Mouse (Mus musculus) right cerebral cortex, postnatal 25 days (tissue): ENCODE data around the gene Med6.
A peak's percentile ranks its signal among the peaks of the same experiment; 100 is the strongest.

ENCODE experiments used
- DNase-seq: peaks from one replicate; pipeline ENCODE4 v3.0.0; 2022

Med6 gene

DNA sequence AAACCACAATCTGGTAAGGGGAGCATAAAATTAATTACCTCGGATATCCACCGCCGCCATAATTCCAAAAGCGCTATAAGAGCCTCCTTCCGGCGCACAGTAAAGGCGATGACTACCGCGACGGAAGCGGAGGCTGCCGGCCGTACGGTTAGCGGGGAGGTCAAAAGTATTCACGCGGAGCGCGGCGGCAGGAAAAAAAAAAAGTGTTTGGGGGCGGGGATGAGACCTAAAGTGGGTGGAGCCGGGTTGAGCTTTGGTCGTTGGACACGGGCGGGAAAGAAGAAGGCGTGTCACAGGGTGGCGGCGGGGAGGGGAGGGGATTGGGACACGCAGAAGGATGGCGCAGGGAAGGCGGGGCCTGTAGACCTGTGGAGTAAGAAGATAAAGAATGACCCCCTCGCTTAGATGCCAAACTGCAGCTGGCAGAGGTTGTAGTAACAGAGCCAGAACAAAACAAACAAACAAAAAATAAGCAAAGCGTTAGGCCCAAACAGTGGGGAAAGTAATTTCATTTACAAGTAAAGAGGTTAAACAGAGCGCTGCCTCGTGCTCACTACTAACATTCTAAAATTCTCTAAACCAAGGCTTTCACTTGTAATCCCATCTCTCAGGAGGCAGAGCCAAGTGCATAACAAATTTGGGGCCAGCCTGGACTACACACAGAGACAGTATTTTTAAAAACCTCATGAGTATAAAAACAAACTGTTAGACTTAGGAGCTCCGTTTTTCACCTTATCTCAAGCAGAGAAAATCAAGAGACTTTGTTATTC is at the start of gene Med6:
Gene Med6 (minus strand): TSS at position 107 of the 770 bp plus-strand sequence.
- peak; percentile 89 for DNase-seq

- DNase-seq = no peak
Measured at GRCm38 (mm10) chr12:81642361-81643082, 47.7 kb upstream of the Med6 start.

GRCm38 (mm10) chr12:81640656-81641055 is 45.8 kb upstream of the Med6 start:
- no peak for DNase-seq

GRCm38 (mm10) chr12:81633246-81633645 is 38.4 kb upstream of the Med6 start:
- no peak for DNase-seq

GRCm38 (mm10) chr12:81631661-81632401 is 37.0 kb upstream of the Med6 start:
- DNase-seq = peak; percentile 62

DNA sequence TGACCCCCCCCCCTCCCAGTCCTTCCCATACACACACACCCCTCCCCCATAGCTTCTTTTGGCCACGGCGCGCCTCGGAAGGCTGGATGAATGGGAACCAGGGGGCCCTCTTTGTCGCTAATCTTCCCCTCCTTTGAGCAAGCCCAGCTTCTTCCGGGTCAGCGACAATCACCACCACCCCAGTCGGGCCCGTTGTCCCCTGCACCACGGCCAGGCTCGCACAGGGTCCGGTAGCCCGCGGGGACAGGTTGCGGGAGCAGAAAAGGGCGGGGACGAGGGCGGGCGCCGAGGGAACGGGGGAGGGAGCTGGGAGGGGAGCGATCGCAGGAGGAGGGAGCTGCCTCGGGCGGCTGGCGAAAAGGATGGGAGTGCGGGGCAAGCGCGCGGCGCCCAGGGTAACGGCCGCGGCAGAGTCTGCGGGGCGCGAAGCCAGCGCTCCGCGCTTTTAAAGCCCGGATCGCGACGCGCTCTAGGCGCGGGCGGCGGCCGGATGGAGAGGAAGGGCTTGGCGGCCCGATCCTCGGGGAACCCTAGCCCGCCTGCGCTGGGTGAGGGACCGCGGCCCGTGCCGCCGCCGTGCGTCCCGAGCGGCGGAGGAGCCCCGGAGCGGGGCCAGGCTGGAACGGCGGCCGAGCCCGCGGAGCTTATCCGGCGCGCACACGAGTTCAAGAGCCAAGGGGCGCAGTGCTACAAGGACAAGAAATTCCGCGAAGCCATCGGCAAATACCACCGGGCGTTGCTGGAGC is 36.3 kb upstream of the Med6 start, which contains the start of gene Ttc9:
Gene Ttc9 (plus strand): TSS at position 335 of the 746 bp plus-strand sequence.
- DNase-seq = peak; percentile 71

DNA sequence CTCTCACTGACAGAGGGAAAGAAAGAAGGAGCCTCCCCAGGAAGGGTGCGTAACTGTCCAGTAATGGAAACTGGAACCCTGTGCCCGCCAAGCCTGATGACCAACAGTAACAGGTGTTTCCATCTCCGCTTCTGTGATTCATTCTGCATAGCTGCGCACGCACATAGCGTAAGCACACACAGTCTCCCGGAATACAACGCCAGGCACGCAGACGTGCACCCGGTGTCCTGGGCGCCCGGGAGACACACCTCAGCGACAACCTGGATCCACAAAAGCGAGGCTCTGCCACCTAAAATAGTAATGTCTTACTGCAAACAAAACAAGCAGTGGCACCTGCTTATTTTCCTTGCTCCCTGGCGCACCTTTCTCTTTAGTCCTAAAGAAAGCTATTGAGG is 35.7 kb upstream of the Med6 start:
- peak; percentile 76 for DNase-seq

- no peak for DNase-seq
Measured at GRCm38 (mm10) chr12:81628091-81628490, 33.3 kb upstream of the Med6 start.

- no peak for DNase-seq
Measured at GRCm38 (mm10) chr12:81627426-81627825, 32.6 kb upstream of the Med6 start.

DNA sequence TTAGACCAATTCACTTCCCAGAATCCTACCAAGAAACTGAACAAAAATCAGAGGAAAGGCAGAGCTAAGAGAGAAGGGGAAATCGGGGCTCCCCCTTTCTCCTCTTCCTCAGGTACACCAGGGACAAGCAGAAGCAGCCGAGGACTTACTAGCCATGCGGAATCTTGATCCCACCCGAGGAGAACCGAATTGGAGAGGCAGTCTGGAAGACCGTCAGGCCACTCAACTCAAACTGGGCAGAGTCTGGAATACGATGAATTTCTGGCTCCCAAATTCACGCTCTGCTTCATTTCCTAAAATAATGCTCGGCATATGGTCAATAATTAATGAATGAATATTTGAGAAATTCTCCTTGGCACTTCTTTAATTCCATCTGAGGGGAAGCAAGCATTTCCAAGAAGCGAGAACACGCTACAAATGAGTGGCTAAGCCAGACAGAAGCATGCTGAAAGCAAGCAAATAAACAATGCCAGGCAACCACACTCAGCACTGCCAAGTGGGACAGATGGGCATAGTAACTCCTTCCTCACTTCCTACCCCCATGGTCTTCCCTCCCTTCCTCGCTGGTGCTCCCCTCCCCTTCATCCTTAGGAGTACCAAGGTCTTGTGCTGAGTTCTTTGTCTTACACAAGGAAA is 31.5 kb upstream of the Med6 start:
- no peak for DNase-seq

GRCm38 (mm10) chr12:81623377-81623776 is 28.6 kb upstream of the Med6 start:
- no peak for DNase-seq

DNA sequence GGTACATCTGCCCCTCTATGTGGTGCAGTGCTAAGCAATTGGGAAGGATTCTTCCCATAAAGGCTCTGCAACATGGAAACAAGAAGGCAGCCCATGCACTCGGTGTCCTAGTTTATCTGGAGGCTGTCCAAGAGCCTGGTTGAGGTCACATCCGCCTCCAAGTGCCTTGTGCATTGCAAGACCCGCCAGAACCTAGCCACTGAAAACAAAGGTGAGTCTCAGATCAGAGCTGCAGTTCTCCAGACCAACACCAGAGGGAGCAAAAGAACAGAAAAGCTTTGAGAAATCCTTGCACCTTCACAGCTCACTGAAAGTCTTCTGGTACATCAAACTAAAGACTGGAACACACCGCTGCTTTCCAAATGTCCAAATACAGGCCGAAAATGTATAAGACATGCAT is 24.5 kb upstream of the Med6 start:
- peak; percentile 63 for DNase-seq

DNA sequence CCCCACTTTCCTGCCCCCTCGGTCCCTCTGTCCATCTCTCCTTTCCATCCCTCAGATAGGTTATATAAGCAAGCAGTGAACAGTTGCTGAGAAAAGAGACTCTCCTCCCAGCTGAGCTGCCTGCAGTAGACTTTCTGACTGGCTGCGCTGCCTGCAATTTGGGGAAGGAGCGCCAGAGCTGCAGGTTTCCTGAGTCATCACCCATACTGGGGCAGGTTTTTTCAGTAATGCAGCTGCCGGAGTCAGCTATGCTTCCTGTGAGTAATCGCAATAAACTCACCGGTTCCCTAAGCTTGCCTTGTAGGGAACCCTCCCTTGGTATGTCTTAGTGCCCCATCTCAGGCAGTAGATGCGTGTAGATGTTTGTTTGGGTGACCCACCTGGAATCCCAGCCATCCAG is 22.2 kb upstream of the Med6 start:
- peak; percentile 52 for DNase-seq

DNA sequence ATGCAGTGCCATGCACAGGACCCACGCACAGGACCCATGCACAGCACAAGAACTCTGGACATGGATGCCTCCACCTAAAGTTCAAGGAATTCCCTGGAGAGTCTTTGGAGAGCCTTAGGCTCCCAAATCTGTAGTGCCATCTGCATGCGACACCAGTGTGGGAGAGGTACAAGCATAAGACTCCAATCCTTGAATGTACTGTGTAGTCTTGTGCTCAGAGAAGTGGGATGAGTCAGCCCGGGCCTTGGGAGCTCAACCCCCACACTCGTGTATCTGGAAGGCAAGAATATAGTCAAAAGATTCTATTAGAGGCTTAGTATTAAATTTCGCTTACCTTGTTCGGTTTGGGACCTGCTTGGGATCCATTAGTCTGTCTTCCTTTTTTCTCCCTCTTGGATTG is 21.0 kb upstream of the Med6 start:
- DNase-seq = no peak

GRCm38 (mm10) chr12:81609445-81609844 is 14.6 kb upstream of the Med6 start:
- no peak for DNase-seq

DNA sequence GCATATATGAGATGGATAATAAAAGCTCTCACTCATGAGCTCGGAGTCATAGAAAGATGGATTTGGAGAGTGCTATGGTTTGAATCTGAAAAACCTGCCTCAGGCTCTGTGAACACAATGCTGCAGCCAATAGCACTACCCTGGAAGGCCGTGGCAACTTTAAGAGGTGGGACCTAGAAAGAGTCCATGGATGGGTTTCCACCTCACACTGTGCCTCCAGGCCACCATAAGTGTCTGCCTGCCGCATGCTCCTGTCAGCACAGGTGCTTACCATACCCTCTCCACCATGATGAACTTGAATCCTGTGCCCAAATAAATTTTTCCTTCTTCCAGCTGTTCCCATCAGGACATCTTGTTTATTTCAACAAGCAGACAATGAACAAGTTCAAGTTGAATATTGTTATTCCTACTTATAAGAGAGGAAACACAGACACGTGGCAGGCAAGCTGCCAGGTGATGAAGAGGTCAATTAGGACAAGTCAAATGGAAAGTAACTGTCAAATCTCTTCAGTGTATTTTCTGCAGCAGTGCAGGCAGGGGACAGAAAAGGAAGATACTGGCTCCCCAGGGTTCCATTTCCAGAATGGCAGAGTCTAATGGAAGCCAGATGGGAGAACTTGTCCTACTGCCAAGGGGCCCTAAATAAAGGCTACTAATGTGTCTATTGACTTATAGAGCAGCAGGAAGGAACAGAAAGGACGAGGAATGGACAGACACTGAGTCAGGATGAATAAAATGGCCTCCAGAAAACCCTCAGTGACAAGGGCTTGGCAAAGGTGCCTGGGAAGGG is 10.4 kb upstream of the Med6 start:
- DNase-seq = no peak

DNA sequence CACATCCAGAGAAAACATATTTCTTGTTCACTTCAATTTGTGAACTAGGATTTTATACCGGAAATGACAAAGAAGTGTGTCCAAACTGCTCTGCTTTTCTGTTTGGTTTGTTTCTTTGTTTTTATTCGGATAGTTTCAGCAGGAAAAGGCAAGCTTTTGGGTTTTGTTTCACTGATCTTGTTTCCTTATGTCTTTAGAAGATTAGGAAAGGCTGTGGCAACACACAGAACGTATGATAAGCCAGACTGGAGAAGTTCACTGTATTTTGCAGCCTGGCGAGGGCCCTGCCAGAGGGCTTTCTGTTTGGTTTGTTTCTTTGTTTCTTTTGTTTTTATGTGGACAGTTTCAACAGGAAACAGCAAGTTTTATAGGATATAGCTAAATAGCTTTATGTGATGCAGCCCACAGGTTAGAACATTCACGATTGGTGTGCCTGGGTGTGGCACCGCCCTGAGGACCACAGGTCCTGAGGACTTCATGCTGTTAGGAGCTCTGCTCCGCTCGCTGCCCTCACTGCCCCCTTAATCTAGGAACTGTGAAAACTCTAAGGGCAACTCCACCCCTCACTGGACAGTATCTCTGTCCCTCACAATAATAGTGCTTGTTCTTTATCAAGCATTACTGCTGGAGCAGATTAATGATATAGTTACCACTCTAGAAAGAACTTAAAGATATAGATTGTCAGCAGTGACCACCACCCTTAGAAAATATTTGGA is 1.9 kb upstream of the Med6 start:
- DNase-seq = no peak

DNA sequence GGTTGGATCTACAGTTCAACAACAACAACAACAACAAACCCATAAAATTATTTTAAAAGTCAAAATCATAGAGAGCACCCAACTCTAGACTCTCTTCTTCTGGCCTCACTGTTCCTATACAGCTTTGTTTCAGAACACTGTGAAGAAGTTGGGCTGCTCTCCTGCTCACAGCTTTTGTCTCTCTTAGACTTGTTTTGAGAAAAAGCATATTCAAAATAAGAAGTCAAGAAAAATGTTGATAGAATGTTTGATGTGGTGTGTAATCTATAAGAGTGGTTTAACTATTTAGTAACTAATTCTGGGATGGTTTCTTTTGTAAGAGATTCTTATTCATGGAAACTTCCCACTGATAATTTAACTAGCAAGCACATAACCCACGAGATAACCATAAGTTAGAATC is 26.4 kb downstream of the Med6 start, which contains the start of gene Adam21:
Gene Adam21 (minus strand): TSS at position 101 of the 400 bp plus-strand sequence.
- no peak for DNase-seq

- no peak for DNase-seq
Measured at GRCm38 (mm10) chr12:81567931-81568330, 26.9 kb downstream of the Med6 start.

GRCm38 (mm10) chr12:81564173-81564572 is 30.6 kb downstream of the Med6 start:
- DNase-seq = no peak

GRCm38 (mm10) chr12:81549286-81549685 is 45.5 kb downstream of the Med6 start:
- DNase-seq = no peak
